Mouse (Mus musculus): Measurements from ENCODE around the gene B830017H08Rik. TPM values are rescaled to one million over a fixed set of nuclear protein-coding genes. Genes with fewer than 3 reads are reported as not detected.

B830017H08Rik gene
- polyA plus RNA-seq, 1 experiment from 2014 or later = not detected

- peak overlapping the region; percentile 59 for H3K4me2 ChIP-seq (ENCODE audit: low read depth, low read length)
- 23% methylated on average over 50 of the region's 50 CpGs for WGBS
- H3K9ac ChIP-seq (ENCODE audit: low read length) = peak overlapping the region; percentile 73
- H3K27me3 ChIP-seq (ENCODE audit: control insufficient read depth, insufficient read depth, low read length) = peaks cover 30% of the 10 kb centered on the region
- ATAC-seq (ENCODE audit: insufficient read depth, low FRiP score) = no peak
- H3K36me3 ChIP-seq (ENCODE audit: control insufficient read depth, insufficient read depth, low read length) = 0 out of 2 replicates have a peak, but pooled peaks cover 4% of the 10 kb centered on the region
- H3K4me3 ChIP-seq (replicated peaks; ENCODE audit: low read length) = peak overlapping the region; percentile 46
- no peaks in the 10 kb centered on the region for H3K9me3 ChIP-seq (replicated peaks; ENCODE audit: control insufficient read depth, low read length)
- peaks cover 63% of the 10 kb centered on the region for H3K4me1 ChIP-seq (ENCODE audit: control insufficient read depth, insufficient read depth, low read length)
- H3K27ac ChIP-seq (ENCODE audit: low read length) = 0 out of 2 replicates have a peak overlapping the region, but pooled peaks have one; percentile 51
These were observed 26.2 kb upstream of the B830017H08Rik start for GRCm38 (mm10) chr16:17806581-17807191.

DNA sequence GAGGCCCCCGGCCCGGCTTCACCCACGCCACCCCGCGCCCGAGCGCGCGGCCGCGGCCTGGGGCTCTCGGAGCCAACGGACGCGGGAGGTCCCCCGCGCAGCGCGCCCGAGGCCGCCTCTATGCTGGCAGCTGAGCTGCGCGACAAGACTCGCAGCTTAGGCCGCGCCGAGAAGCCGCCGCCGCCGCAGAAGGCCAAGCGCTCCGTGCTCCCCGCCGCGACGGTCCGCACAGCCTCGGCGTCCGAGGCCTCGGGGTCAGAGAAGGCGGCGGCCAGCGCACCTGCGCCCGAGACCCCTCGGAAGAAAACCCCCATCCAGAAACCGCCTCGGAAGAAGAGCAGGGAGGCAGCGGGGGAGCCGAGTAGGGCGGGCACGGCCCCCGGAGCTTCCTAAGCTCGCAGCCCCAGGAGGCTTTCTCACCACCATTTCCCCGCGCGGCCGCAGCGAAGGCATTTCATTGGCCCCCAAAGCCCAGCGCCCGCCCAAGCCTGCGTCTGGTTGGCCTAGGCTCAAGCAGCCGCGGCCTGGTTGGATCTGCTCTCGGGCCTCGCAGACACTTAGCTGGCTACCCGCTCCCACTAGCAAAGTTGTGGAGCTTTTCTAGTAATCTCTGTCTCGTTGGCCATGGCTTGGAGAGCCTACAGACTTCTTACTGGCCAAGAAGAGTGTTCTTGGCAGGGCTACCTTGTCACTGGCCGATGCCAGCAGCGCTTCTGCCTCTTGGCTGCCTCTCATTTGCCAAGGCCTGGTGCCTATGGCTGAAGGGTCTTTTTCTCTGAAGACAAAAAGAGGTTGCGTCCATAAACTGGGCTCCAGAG, 25.5 kb upstream of the B830017H08Rik start:
- 0 out of 2 replicates have a peak, but pooled peaks cover 4% of the 10 kb centered on the region for H3K36me3 ChIP-seq (ENCODE audit: control insufficient read depth, insufficient read depth, low read length)
- H3K4me2 ChIP-seq (ENCODE audit: low read depth, low read length) = peak overlapping the region; percentile 59
- H3K27me3 ChIP-seq (ENCODE audit: control insufficient read depth, insufficient read depth, low read length) = peaks cover 22% of the 10 kb centered on the region
- no peaks in the 10 kb centered on the region for H3K9me3 ChIP-seq (replicated peaks; ENCODE audit: control insufficient read depth, low read length)
- H3K4me3 ChIP-seq (replicated peaks; ENCODE audit: low read length) = peak overlapping the region; percentile 46
- peak; percentile 60; the same call in 1 of the 2 replicates for ATAC-seq (ENCODE audit: insufficient read depth, low FRiP score)
- peaks cover 56% of the 10 kb centered on the region for H3K4me1 ChIP-seq (ENCODE audit: control insufficient read depth, insufficient read depth, low read length)
- 13% methylated on average over 73 of the region's 73 CpGs for WGBS
- H3K27ac ChIP-seq (ENCODE audit: low read length) = peak overlapping the region; percentile 51; the same call in 1 of the 2 replicates
- peak overlapping the region; percentile 73 for H3K9ac ChIP-seq (ENCODE audit: low read length)

GRCm38 (mm10) chr16:17809125-17809524, 23.8 kb upstream of the B830017H08Rik start:
- no peak overlapping the region for H3K4me3 ChIP-seq (replicated peaks; ENCODE audit: low read length)
- peaks cover 10% of the 10 kb centered on the region for H3K27me3 ChIP-seq (ENCODE audit: control insufficient read depth, insufficient read depth, low read length)
- no peaks in the 10 kb centered on the region for H3K36me3 ChIP-seq (ENCODE audit: control insufficient read depth, insufficient read depth, low read length)
- 84% methylated on average over 4 of the region's 4 CpGs for WGBS
- no peak overlapping the region for H3K4me2 ChIP-seq (ENCODE audit: low read depth, low read length)
- H3K4me1 ChIP-seq (ENCODE audit: control insufficient read depth, insufficient read depth, low read length) = peaks cover 38% of the 10 kb centered on the region
- ATAC-seq (ENCODE audit: insufficient read depth, low FRiP score) = no peak
- no peak overlapping the region for H3K9ac ChIP-seq (ENCODE audit: low read length)
- no peaks in the 10 kb centered on the region for H3K9me3 ChIP-seq (replicated peaks; ENCODE audit: control insufficient read depth, low read length)
- peak overlapping the region; percentile 48 for H3K27ac ChIP-seq (ENCODE audit: low read length)

GRCm38 (mm10) chr16:17809711-17810110, 23.2 kb upstream of the B830017H08Rik start:
- H3K9ac ChIP-seq (ENCODE audit: low read length) = no peak overlapping the region
- H3K4me1 ChIP-seq (ENCODE audit: control insufficient read depth, insufficient read depth, low read length) = peaks cover 33% of the 10 kb centered on the region
- 18% methylated on average over 7 of the region's 7 CpGs for WGBS
- H3K36me3 ChIP-seq (ENCODE audit: control insufficient read depth, insufficient read depth, low read length) = no peaks in the 10 kb centered on the region
- no peak overlapping the region for H3K4me2 ChIP-seq (ENCODE audit: low read depth, low read length)
- no peak overlapping the region for H3K4me3 ChIP-seq (replicated peaks; ENCODE audit: low read length)
- peaks cover 10% of the 10 kb centered on the region for H3K27me3 ChIP-seq (ENCODE audit: control insufficient read depth, insufficient read depth, low read length)
- peak; percentile 56; the same call in 1 of the 2 replicates for ATAC-seq (ENCODE audit: insufficient read depth, low FRiP score)
- H3K9me3 ChIP-seq (replicated peaks; ENCODE audit: control insufficient read depth, low read length) = no peaks in the 10 kb centered on the region
- peak overlapping the region; percentile 48 for H3K27ac ChIP-seq (ENCODE audit: low read length)

DNA sequence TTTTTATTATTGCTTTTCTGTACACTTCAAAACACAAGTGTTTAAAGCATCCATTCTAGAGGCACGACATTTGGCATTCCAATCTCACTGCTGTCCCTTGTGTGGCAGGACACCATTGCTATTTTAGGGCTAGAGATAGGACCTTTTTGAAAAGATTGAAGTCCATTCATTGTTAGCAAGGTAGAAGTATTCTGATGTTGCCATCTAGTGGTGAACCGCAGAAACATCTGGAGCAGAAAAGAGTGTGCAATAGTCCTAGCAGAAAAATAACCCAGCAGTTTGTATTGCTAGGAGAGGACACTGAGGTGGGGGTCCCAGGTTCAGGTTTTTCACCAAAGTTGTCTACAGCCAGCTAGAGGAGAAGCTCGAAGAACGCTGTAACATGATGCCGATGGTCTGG, 20.8 kb upstream of the B830017H08Rik start:
- H3K4me2 ChIP-seq (ENCODE audit: low read depth, low read length) = no peak overlapping the region
- WGBS = 6% methylated on average over 5 of the region's 5 CpGs
- H3K4me1 ChIP-seq (ENCODE audit: control insufficient read depth, insufficient read depth, low read length) = peaks cover 17% of the 10 kb centered on the region
- H3K9me3 ChIP-seq (replicated peaks; ENCODE audit: control insufficient read depth, low read length) = no peaks in the 10 kb centered on the region
- H3K27me3 ChIP-seq (ENCODE audit: control insufficient read depth, insufficient read depth, low read length) = 0 out of 2 replicates have a peak, but pooled peaks cover 2% of the 10 kb centered on the region
- ATAC-seq (ENCODE audit: insufficient read depth, low FRiP score) = no peak
- H3K36me3 ChIP-seq (ENCODE audit: control insufficient read depth, insufficient read depth, low read length) = no peaks in the 10 kb centered on the region
- no peak overlapping the region for H3K9ac ChIP-seq (ENCODE audit: low read length)
- H3K27ac ChIP-seq (ENCODE audit: low read length) = no peak overlapping the region
- H3K4me3 ChIP-seq (replicated peaks; ENCODE audit: low read length) = no peak overlapping the region

DNA sequence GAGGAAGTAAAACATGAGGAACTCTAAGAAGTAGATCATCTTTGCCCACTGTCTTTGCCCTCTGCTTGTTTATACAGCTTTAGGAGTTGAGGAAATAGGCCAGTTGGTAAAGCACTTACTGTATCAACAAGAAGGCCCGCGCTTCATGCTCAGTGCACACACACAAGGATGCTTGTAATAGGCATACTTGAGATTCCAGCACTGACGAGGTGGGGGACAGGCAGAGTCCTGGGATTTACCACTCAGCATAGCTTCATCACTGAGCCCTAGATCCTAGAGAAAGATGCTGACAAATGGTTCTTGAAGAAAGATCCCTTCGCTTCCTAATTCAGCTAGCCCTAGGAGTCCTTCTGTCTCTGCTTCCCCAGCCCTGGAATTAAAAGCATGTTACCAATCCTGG, 19.7 kb upstream of the B830017H08Rik start:
- Histone ChIP-seq H3K36me3 (ENCODE audit: control insufficient read depth, insufficient read depth, low read length) (no peaks in the 10 kb centered on the region), H3K4me2 (ENCODE audit: low read depth, low read length) (no peak overlapping the region), H3K27ac (ENCODE audit: low read length) (no peak overlapping the region), H3K9ac (ENCODE audit: low read length) (no peak overlapping the region), H3K4me1 (ENCODE audit: control insufficient read depth, insufficient read depth, low read length) (peaks cover 9% of the 10 kb centered on the region), H3K4me3 (replicated peaks; ENCODE audit: low read length) (no peak overlapping the region), H3K27me3 (ENCODE audit: control insufficient read depth, insufficient read depth, low read length) (0 out of 2 replicates have a peak, but pooled peaks cover under 1% of the 10 kb centered on the region), H3K9me3 (replicated peaks; ENCODE audit: control insufficient read depth, low read length) (no peaks in the 10 kb centered on the region)
- ATAC-seq (ENCODE audit: insufficient read depth, low FRiP score) = no peak
- WGBS = 45% methylated on average over 4 of the region's 4 CpGs

GRCm38 (mm10) chr16:17815411-17816402, 17.2 kb upstream of the B830017H08Rik start:
- Histone ChIP-seq H3K27ac (ENCODE audit: low read length) (no peak overlapping the region), H3K4me1 (ENCODE audit: control insufficient read depth, insufficient read depth, low read length) (no peaks in the 10 kb centered on the region), H3K9me3 (replicated peaks; ENCODE audit: control insufficient read depth, low read length) (no peaks in the 10 kb centered on the region), H3K27me3 (ENCODE audit: control insufficient read depth, insufficient read depth, low read length) (no peaks in the 10 kb centered on the region), H3K4me2 (ENCODE audit: low read depth, low read length) (peak overlapping the region; percentile 89), H3K4me3 (replicated peaks; ENCODE audit: low read length) (peak overlapping the region; percentile 54), H3K9ac (ENCODE audit: low read length) (peak overlapping the region; percentile 77), H3K36me3 (ENCODE audit: control insufficient read depth, insufficient read depth, low read length) (no peaks in the 10 kb centered on the region)
- ATAC-seq (ENCODE audit: insufficient read depth, low FRiP score) = peak; percentile 85
- WGBS = 2% methylated on average over 63 of the region's 63 CpGs

DNA sequence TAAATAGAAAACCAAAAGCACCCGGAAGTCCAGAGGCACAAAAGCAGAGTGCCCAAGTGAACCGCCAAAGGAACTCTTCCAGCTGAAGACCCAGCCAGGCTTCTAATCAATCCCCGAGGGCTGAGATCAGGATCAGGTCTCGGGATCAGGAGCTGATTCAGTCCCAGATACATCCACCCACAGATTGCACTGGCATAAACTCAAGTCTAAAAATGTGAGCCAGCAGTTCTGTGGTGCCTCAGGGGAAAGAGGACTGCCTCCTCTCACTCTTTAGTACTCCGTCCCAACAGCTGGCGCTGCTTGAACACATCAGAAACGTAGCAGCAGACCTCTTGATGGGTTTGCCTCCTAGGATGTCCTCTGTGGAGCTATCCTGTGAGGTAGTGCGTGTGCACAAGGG, 16.4 kb upstream of the B830017H08Rik start:
- no peaks in the 10 kb centered on the region for H3K36me3 ChIP-seq (ENCODE audit: control insufficient read depth, insufficient read depth, low read length)
- no peak overlapping the region for H3K4me3 ChIP-seq (replicated peaks; ENCODE audit: low read length)
- H3K27ac ChIP-seq (ENCODE audit: low read length) = no peak overlapping the region
- no peak overlapping the region for H3K4me2 ChIP-seq (ENCODE audit: low read depth, low read length)
- H3K9ac ChIP-seq (ENCODE audit: low read length) = no peak overlapping the region
- H3K4me1 ChIP-seq (ENCODE audit: control insufficient read depth, insufficient read depth, low read length) = no peaks in the 10 kb centered on the region
- WGBS = 80% methylated on average over 8 of the region's 8 CpGs
- no peak for ATAC-seq (ENCODE audit: insufficient read depth, low FRiP score)
- no peaks in the 10 kb centered on the region for H3K27me3 ChIP-seq (ENCODE audit: control insufficient read depth, insufficient read depth, low read length)
- H3K9me3 ChIP-seq (replicated peaks; ENCODE audit: control insufficient read depth, low read length) = no peaks in the 10 kb centered on the region
